In genomic region chr2:60848478-60848877, GRCm38 (mm10) we compare ENCODE assay signal across 21 mouse cellular contexts.
A peak's percentile ranks its signal among the peaks of the same experiment; 100 is the strongest.
DNase-seq lines count a peak whose midpoint lies in the region; ATAC-seq and TF ChIP-seq lines count a peak whose summit lies in the region.
"Had no signal": no experiment of that assay in that cellular context is flagged by ENCODE, and none has a peak within 500 bp of the region (broad histone marks: within the 10 kb centered on the region; RNA-seq: fewer than 3 reads in every experiment).

No protein-coding gene starts in this region.

- no peak overlapping the region for H3K27ac ChIP-seq in liver, postnatal 0 days (ENCODE audit: low read depth)
- H3K27ac ChIP-seq in liver, embryonic 11.5 days (ENCODE audit: low read depth, low read length), result no peak overlapping the region
- no peak overlapping the region for H3K27ac ChIP-seq in midbrain, embryonic 16.5 days (ENCODE audit: low read length)
- H3K27ac ChIP-seq: embryonic facial prominence, embryonic 10.5 days; forebrain, embryonic 13.5 days; gastrocnemius, adult 2 months; heart, embryonic 10.5 days; hindbrain, embryonic 13.5 days had no signal

- H3K9me3 ChIP-seq in liver, postnatal 0 days (ENCODE audit: low read length), result no peaks in the 10 kb centered on the region
- no peaks in the 10 kb centered on the region for H3K9me3 ChIP-seq in liver, embryonic 11.5 days (ENCODE audit: control insufficient read depth, low read length)
- no peaks in the 10 kb centered on the region for H3K9me3 ChIP-seq in midbrain, embryonic 16.5 days (replicated peaks; ENCODE audit: control insufficient read depth, low read length, poor library complexity, severe bottlenecking)
- H3K9me3 ChIP-seq: embryonic facial prominence, embryonic 10.5 days; forebrain, embryonic 13.5 days; heart, embryonic 10.5 days; hindbrain, embryonic 13.5 days had no signal

- no peak for TF ChIP-seq EP300 in liver, postnatal 0 days (IDR thresholded peaks at IDR 0.05; ENCODE audit: low read depth)

- WGBS in liver, postnatal 0 days (ENCODE audit: insufficient replicate concordance), result 53% methylated on average over 4 of the region's 4 CpGs
- 79% methylated on average over 4 of the region's 4 CpGs for WGBS in liver, embryonic 11.5 days
- WGBS in midbrain, embryonic 16.5 days, result 96% methylated on average over 4 of the region's 4 CpGs

- H3K9ac ChIP-seq in liver, postnatal 0 days (replicated peaks), result no peak overlapping the region
- no peak overlapping the region for H3K9ac ChIP-seq in liver, embryonic 11.5 days (ENCODE audit: low read depth, low read length)
- H3K9ac ChIP-seq in midbrain, embryonic 16.5 days (ENCODE audit: low read depth, low read length), result no peak overlapping the region
- H3K9ac ChIP-seq: forebrain, embryonic 13.5 days; hindbrain, embryonic 13.5 days had no signal

- DNase-seq in liver, postnatal 0 days, result no peak
- DNase-seq in liver, embryonic 11.5 days (ENCODE audit: low spot score), result no peak
- DNase-seq in MEL-GATA-1-ER (ENCODE audit: extremely low read depth, low read depth), result peak; percentile 43
- DNase-seq in splenic B cell, adult 2 months (ENCODE audit: low read depth, low spot score), result peak; percentile 13
- DNase-seq in embryo, embryonic 10 days (ENCODE audit: low spot score), result no peak
- DNase-seq in layer of hippocampus, adult 9-11 months, result no peak
- DNase-seq: adrenal gland, postnatal 10 days; cerebellum, adult 11 months; cerebellum, adult 8-10 months; cerebellum, postnatal 14 days; gastrocnemius, adult 2 months; gastrocnemius, postnatal 25 days; heart, postnatal 10 days; heart, postnatal 4 days had no signal

- no peaks in the 10 kb centered on the region for H3K27me3 ChIP-seq in liver, postnatal 0 days (ENCODE audit: insufficient read depth, low read length)
- H3K27me3 ChIP-seq in liver, embryonic 11.5 days (replicated peaks; ENCODE audit: control insufficient read depth, insufficient read depth, low read length), result no peaks in the 10 kb centered on the region
- H3K27me3 ChIP-seq in splenic B cell, adult 2 months (ENCODE audit: control insufficient read depth, insufficient read depth, low read length, poor library complexity, severe bottlenecking), result no peaks in the 10 kb centered on the region
- H3K27me3 ChIP-seq in midbrain, embryonic 16.5 days (ENCODE audit: control insufficient read depth, insufficient read depth, low read depth, low read length), result no peaks in the 10 kb centered on the region
- H3K27me3 ChIP-seq: CH12.LX; hindbrain, embryonic 13.5 days had no signal

- H3K4me3 ChIP-seq in liver, postnatal 0 days (ENCODE audit: low read depth, low read length), result no peak overlapping the region
- H3K4me3 ChIP-seq in liver, embryonic 11.5 days (ENCODE audit: low read depth, low read length), result no peak overlapping the region
- no peak overlapping the region for H3K4me3 ChIP-seq in midbrain, embryonic 16.5 days (ENCODE audit: low read depth, low read length)
- H3K4me3 ChIP-seq: embryonic facial prominence, embryonic 10.5 days; forebrain, embryonic 13.5 days; gastrocnemius, adult 2 months; heart, embryonic 10.5 days; hindbrain, embryonic 13.5 days had no signal

- peak; percentile 53 for ATAC-seq in liver, postnatal 0 days
- ATAC-seq in liver, embryonic 11.5 days (replicated peaks; ENCODE audit: low FRiP score), result no peak
- ATAC-seq in megakaryocyte, adult 5-6 weeks (ENCODE audit: poor library complexity, severe bottlenecking), result peak; percentile 95
- no peak for ATAC-seq in midbrain, embryonic 16.5 days
- ATAC-seq: forebrain, embryonic 13.5 days had no signal

- H3K36me3 ChIP-seq in liver, postnatal 0 days (replicated peaks; ENCODE audit: insufficient read depth, low read length), result no peaks in the 10 kb centered on the region
- H3K36me3 ChIP-seq in liver, embryonic 11.5 days (ENCODE audit: control insufficient read depth, insufficient read depth, low read length), result no peaks in the 10 kb centered on the region
- 0 out of 2 replicates have a peak, but pooled peaks cover 2% of the 10 kb centered on the region for H3K36me3 ChIP-seq in splenic B cell, adult 2 months (ENCODE audit: control insufficient read depth, insufficient read depth, low read length, poor library complexity, severe bottlenecking)
- no peaks in the 10 kb centered on the region for H3K36me3 ChIP-seq in midbrain, embryonic 16.5 days (ENCODE audit: control insufficient read depth, insufficient read depth, low read length)
- H3K36me3 ChIP-seq: heart, embryonic 10.5 days; hindbrain, embryonic 13.5 days had no signal

- no peak overlapping the region for H3K4me2 ChIP-seq in liver, postnatal 0 days (ENCODE audit: low read depth, low read length)
- no peak overlapping the region for H3K4me2 ChIP-seq in liver, embryonic 11.5 days
- no peak overlapping the region for H3K4me2 ChIP-seq in midbrain, embryonic 16.5 days (ENCODE audit: low read length)
- H3K4me2 ChIP-seq: forebrain, embryonic 13.5 days; hindbrain, embryonic 13.5 days had no signal

- TF ChIP-seq CTCF in liver, postnatal 0 days (IDR thresholded peaks at IDR 0.05; ENCODE audit: low read depth), result no peak

- peaks cover 15% of the 10 kb centered on the region for H3K4me1 ChIP-seq in liver, postnatal 0 days (ENCODE audit: insufficient read depth)
- peaks cover 16% of the 10 kb centered on the region for H3K4me1 ChIP-seq in liver, embryonic 11.5 days (replicated peaks; ENCODE audit: control insufficient read depth, insufficient read depth, low read length)
- no peaks in the 10 kb centered on the region for H3K4me1 ChIP-seq in midbrain, embryonic 16.5 days (ENCODE audit: control insufficient read depth, insufficient read depth, low read length)
- H3K4me1 ChIP-seq: forebrain, embryonic 13.5 days had no signal

Comparison
In these comparisons a context has a peak if more than half of its experiments do, and no peak if none do; other contexts are left out.
1. ATAC-seq: peak in liver, postnatal 0 days (single experiment) and megakaryocyte, adult 5-6 weeks (single experiment); none in liver, embryonic 11.5 days (single experiment) and midbrain, embryonic 16.5 days (single experiment).
2. DNase-seq: peak in MEL-GATA-1-ER (single experiment) and splenic B cell, adult 2 months (single experiment); none in liver, postnatal 0 days (single experiment), liver, embryonic 11.5 days (single experiment), embryo, embryonic 10 days (single experiment) and layer of hippocampus, adult 9-11 months (single experiment).